13 mouse cellular contexts compared by ENCODE assay signal in the genomic region with DNA sequence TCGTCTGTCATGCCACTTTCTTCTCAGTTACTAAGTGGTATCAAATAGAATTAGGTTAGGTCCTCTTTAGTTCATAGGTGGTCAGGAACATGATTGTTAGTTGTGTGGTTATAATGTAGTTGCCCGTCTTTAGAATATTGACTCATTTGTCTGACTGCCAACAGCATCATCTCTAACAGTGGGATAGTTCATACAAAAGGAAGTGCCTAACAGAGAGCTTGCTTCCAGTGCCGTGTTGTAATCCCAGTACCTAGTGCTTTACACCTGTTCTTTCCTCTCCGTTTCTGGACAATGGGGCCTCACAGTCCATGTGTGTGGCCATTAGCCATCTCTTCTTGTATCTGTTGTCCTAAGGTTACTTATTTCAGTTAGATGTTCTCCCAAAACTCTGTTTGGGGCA.
"Had no signal": no experiment of that assay in that cellular context is flagged by ENCODE, and none has a peak within 500 bp of the region (broad histone marks: within the 10 kb centered on the region; RNA-seq: fewer than 3 reads in every experiment).

No protein-coding gene starts in this region.

- H3K9ac ChIP-seq: kidney, embryonic 15.5 days; liver, embryonic 15.5 days; midbrain, embryonic 15.5 days; stomach, embryonic 15.5 days had no signal

- DNase-seq: kidney, postnatal 14 days; left cerebral cortex, postnatal 4 days; lung, adult 2 months; lung, postnatal 36 days; spleen, adult 18-20 months; thymus, adult 2 months; thymus, postnatal 25 days had no signal

- H3K9me3 ChIP-seq: kidney, embryonic 15.5 days; liver, embryonic 15.5 days; midbrain, embryonic 15.5 days; stomach, embryonic 15.5 days had no signal

- H3K36me3 ChIP-seq: kidney, embryonic 15.5 days; liver, embryonic 15.5 days; midbrain, embryonic 15.5 days; stomach, embryonic 15.5 days had no signal

- H3K27ac ChIP-seq: kidney, embryonic 15.5 days; liver, embryonic 15.5 days; stomach, embryonic 15.5 days had no signal

- H3K27me3 ChIP-seq: kidney, embryonic 15.5 days; liver, embryonic 15.5 days; midbrain, embryonic 15.5 days; stomach, embryonic 15.5 days had no signal

- H3K4me1 ChIP-seq: liver, embryonic 15.5 days had no signal

- H3K4me2 ChIP-seq: kidney, embryonic 15.5 days; liver, embryonic 11.5 days; liver, embryonic 15.5 days; midbrain, embryonic 15.5 days; stomach, embryonic 15.5 days had no signal

- H3K4me3 ChIP-seq: kidney, embryonic 15.5 days; liver, embryonic 15.5 days; midbrain, embryonic 15.5 days; stomach, embryonic 15.5 days had no signal

- ATAC-seq: lung, postnatal 0 days; midbrain, embryonic 15.5 days had no signal
